Mouse (Mus musculus): ENCODE results near the gene Zfp146. TPM values are rescaled to one million over a fixed set of nuclear protein-coding genes. Genes with fewer than 3 reads are reported as not detected.
"Not testable (repeated sequence)": the region's sequence is repeated elsewhere in the genome, so short reads cannot be mapped to it uniquely, and the experiment has no call there.

Zfp146 gene
- total RNA-seq, 2 experiments from 2014 or later = 39.0 to 42.5 TPM

GRCm38 (mm10) chr7:30193581-30194100 lies 24.1 kb upstream of the Zfp146 start:
- intact Hi-C loops (cut with DNase I) = no loop called here
- peak; percentile 81 to 84 for DNase-seq

GRCm38 (mm10) chr7:30193013-30193412 lies 23.5 kb upstream of the Zfp146 start:
- no peak for DNase-seq
- intact Hi-C loops (cut with DNase I) = no loop called here

GRCm38 (mm10) chr7:30192088-30192487 lies 22.5 kb upstream of the Zfp146 start:
- DNase-seq = no peak
- intact Hi-C loops (cut with DNase I) = no loop called here

GRCm38 (mm10) chr7:30189116-30189491 lies 19.6 kb upstream of the Zfp146 start:
- intact Hi-C loops (cut with DNase I) = no loop called here

GRCm38 (mm10) chr7:30188344-30189115 lies 19.0 kb upstream of the Zfp146 start:
- no peak for DNase-seq
- intact Hi-C loops (cut with DNase I) = no loop called here

More at GRCm38 (mm10) chr7:30189116-30189491, 19.6 kb upstream of the Zfp146 start:
- no peak for DNase-seq

GRCm38 (mm10) chr7:30184641-30185348 lies 15.2 kb upstream of the Zfp146 start:
- no peak for DNase-seq
- intact Hi-C loops (cut with DNase I) = loop anchor here (5.0 kb wide), 1 partner anchor 33 kb away; no protein-coding TSS in a partner anchor

- peak; percentile 96 for DNase-seq
- intact Hi-C loops (cut with DNase I) = loop anchor here (5.0 kb wide), 1 partner anchor 33 kb away; no protein-coding TSS in a partner anchor
These were observed 14.3 kb upstream of the Zfp146 start, which contains the start of gene Cox7a1 for GRCm38 (mm10) chr7:30183879-30184289. TSS of gene Cox7a1 (plus strand) at chr7:30184144.

GRCm38 (mm10) chr7:30183189-30183588 lies 13.6 kb upstream of the Zfp146 start:
- intact Hi-C loops (cut with DNase I) = loop anchor here (5.0 kb wide), 1 partner anchor 34 kb away; no protein-coding TSS in a partner anchor
- not testable (repeated sequence) for DNase-seq

- intact Hi-C loops (cut with DNase I) = loop anchor here (1.0 to 5.0 kb wide), 2 partner anchors 23 to 35 kb away; no protein-coding TSS in a partner anchor
- not testable (repeated sequence) for DNase-seq
These were observed 12.4 kb upstream of the Zfp146 start for GRCm38 (mm10) chr7:30181929-30182328.

GRCm38 (mm10) chr7:30181308-30181707 lies 11.8 kb upstream of the Zfp146 start:
- intact Hi-C loops (cut with DNase I) = loop anchor here (1.0 to 5.0 kb wide), 2 partner anchors 24 to 36 kb away; no protein-coding TSS in a partner anchor
- peak; percentile 81 to 86 for DNase-seq

GRCm38 (mm10) chr7:30178256-30178655 lies 8.7 kb upstream of the Zfp146 start:
- intact Hi-C loops (cut with DNase I) = no loop called here
- no peak for DNase-seq

- intact Hi-C loops (cut with DNase I) = no loop called here
- no peak for DNase-seq
These were observed 6.9 kb upstream of the Zfp146 start for GRCm38 (mm10) chr7:30176474-30176873.

GRCm38 (mm10) chr7:30170283-30170951 lies 867 bp upstream of the Zfp146 start:
- DNase-seq = no peak
- intact Hi-C loops (cut with DNase I) = no loop called here

GRCm38 (mm10) chr7:30168914-30169582 lies 502 bp downstream of the Zfp146 start:
- no peak for DNase-seq
- intact Hi-C loops (cut with DNase I) = loop anchor here (5.0 to 10.0 kb wide), 2 partner anchors 72 to 384 kb away; partner anchors contain the start of gene Zfp30

- intact Hi-C loops (cut with DNase I) = loop anchor here (5.0 to 10.0 kb wide), 2 partner anchors 67 to 380 kb away; partner anchors contain the start of gene Zfp30
- no peak for DNase-seq
These were observed 4.8 kb downstream of the Zfp146 start for GRCm38 (mm10) chr7:30164745-30165144.

GRCm38 (mm10) chr7:30163113-30163512 lies 6.4 kb downstream of the Zfp146 start:
- no peak for DNase-seq

GRCm38 (mm10) chr7:30155507-30155906 lies 14.0 kb downstream of the Zfp146 start:
- DNase-seq = no peak
- intact Hi-C loops (cut with DNase I) = no loop called here

More at GRCm38 (mm10) chr7:30163113-30163512, 6.4 kb downstream of the Zfp146 start:
- intact Hi-C loops (cut with DNase I) = loop anchor here (10.0 kb wide), 1 partner anchor 378 kb away; the partner anchor contains the start of gene Zfp30

GRCm38 (mm10) chr7:30154040-30154439 lies 15.5 kb downstream of the Zfp146 start:
- no peak for DNase-seq
- intact Hi-C loops (cut with DNase I) = no loop called here

GRCm38 (mm10) chr7:30147011-30147410 lies 22.5 kb downstream of the Zfp146 start:
- no peak for DNase-seq
- intact Hi-C loops (cut with DNase I) = no loop called here
